ENCODE assay signal across 18 mouse cellular contexts in the genomic region with DNA sequence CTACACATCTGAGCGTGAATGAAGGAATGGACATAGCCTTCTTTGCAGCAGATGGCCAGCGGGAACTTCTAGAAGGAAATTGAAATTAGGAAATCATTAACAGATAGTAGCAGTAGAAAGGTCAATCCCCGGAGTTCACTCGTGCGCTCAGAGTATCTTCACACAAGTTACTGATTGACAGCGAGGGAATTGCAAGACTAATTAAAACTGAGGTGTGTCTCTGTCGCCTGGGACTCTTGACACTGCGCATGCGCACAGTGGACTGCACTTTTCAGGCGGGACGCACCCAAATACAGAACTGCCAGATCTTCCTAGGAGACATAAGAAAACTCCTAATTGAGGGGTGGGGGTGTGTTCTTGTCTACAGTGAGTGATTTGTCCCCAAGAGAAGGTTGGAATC. TPM values are rescaled to one million over a fixed set of nuclear protein-coding genes. Genes with fewer than 3 reads are reported as not detected.
DNase-seq lines count a peak whose midpoint lies in the region; ATAC-seq and TF ChIP-seq lines count a peak whose summit lies in the region.
"Had no signal": no experiment of that assay in that cellular context is flagged by ENCODE, and none has a peak within 500 bp of the region (broad histone marks: within the 10 kb centered on the region; RNA-seq: fewer than 3 reads in every experiment).

No protein-coding gene starts in this region.

- DNase-seq in liver = no peak
- peak; percentile 92 for DNase-seq in kidney, adult 9 months
- peak; percentile 77 to 89 for DNase-seq in kidney, postnatal 25 days
- no peak for DNase-seq in lung, adult 2 months
- no peak for DNase-seq in left cerebral cortex, adult 11 months (ENCODE audit: low spot score)
- DNase-seq in midbrain, embryonic 14.5 days = no peak
- no peak for DNase-seq in adrenal gland, postnatal 4 days (ENCODE audit: low spot score in 2 of 2)
- DNase-seq: cerebellum, adult 2 months; heart, postnatal 10 days; lung, embryonic 14.5 days; lung, postnatal 4 days; retina, postnatal 1 day had no signal

- no peak overlapping the region for H3K27ac ChIP-seq in liver, embryonic 16.5 days (ENCODE audit: low read length)
- no peak overlapping the region for H3K27ac ChIP-seq in midbrain, embryonic 14.5 days (replicated peaks; ENCODE audit: low read depth, low read length)
- H3K27ac ChIP-seq: forebrain, embryonic 10.5 days; limb, embryonic 13.5 days had no signal

- no peaks in the 10 kb centered on the region for H3K27me3 ChIP-seq in liver, embryonic 16.5 days (ENCODE audit: control insufficient read depth, insufficient read depth, low read depth, low read length)
- no peaks in the 10 kb centered on the region for H3K27me3 ChIP-seq in midbrain, embryonic 14.5 days (ENCODE audit: control insufficient read depth, insufficient read depth, low read length)
- H3K27me3 ChIP-seq: limb, embryonic 13.5 days had no signal

- H3K36me3 ChIP-seq in liver, embryonic 16.5 days (ENCODE audit: control insufficient read depth, insufficient read depth) = no peaks in the 10 kb centered on the region
- H3K36me3 ChIP-seq in midbrain, embryonic 14.5 days (ENCODE audit: control insufficient read depth, insufficient read depth, low read length) = no peaks in the 10 kb centered on the region
- H3K36me3 ChIP-seq: forebrain, embryonic 10.5 days; G1E; limb, embryonic 13.5 days had no signal

- no peaks in the 10 kb centered on the region for H3K9me3 ChIP-seq in liver, embryonic 16.5 days (replicated peaks; ENCODE audit: control insufficient read depth, low read length)
- H3K9me3 ChIP-seq in midbrain, embryonic 14.5 days (ENCODE audit: control insufficient read depth, low read length) = no peaks in the 10 kb centered on the region
- H3K9me3 ChIP-seq: forebrain, embryonic 10.5 days; G1E; limb, embryonic 13.5 days had no signal

- no peak overlapping the region for H3K4me2 ChIP-seq in liver, embryonic 16.5 days (ENCODE audit: low read depth, low read length)
- no peak overlapping the region for H3K4me2 ChIP-seq in midbrain, embryonic 14.5 days (ENCODE audit: low read length)
- H3K4me2 ChIP-seq: heart, embryonic 11.5 days; limb, embryonic 13.5 days; lung, embryonic 14.5 days had no signal

- H3K4me3 ChIP-seq in liver, embryonic 16.5 days (ENCODE audit: low read depth, low read length) = no peak overlapping the region
- no peak overlapping the region for H3K4me3 ChIP-seq in lung, adult 2 months (replicated peaks; ENCODE audit: extremely low read depth, low read depth, low read length)
- H3K4me3 ChIP-seq in midbrain, embryonic 14.5 days (replicated peaks; ENCODE audit: low read depth, low read length) = no peak overlapping the region
- H3K4me3 ChIP-seq: forebrain, embryonic 10.5 days; limb, embryonic 13.5 days had no signal

- no peak overlapping the region for H3K9ac ChIP-seq in liver, embryonic 16.5 days (ENCODE audit: low read depth, low read length)
- H3K9ac ChIP-seq in midbrain, embryonic 14.5 days (replicated peaks; ENCODE audit: low read length) = no peak overlapping the region
- H3K9ac ChIP-seq: limb, embryonic 13.5 days; lung, embryonic 14.5 days had no signal

- no peak for TF ChIP-seq POLR2A in lung, adult 2 months (IDR thresholded peaks at IDR 0.05; ENCODE audit: borderline replicate concordance, extremely low read depth, low read depth, low read length)

- 73% methylated on average over 11 of the region's 11 CpGs for WGBS in liver, embryonic 16.5 days (ENCODE audit: insufficient replicate concordance)
- 87% methylated on average over 11 of the region's 11 CpGs for WGBS in lung, adult 2 months
- 94% methylated on average over 11 of the region's 11 CpGs for WGBS in midbrain, embryonic 14.5 days

- peak; percentile 64; the same call in 1 of the 2 replicates for ATAC-seq in liver, embryonic 16.5 days (ENCODE audit: low read depth)
- no peak for ATAC-seq in midbrain, embryonic 14.5 days (ENCODE audit: low FRiP score, low TSS enrichment)

- peaks cover 3% of the 10 kb centered on the region for H3K4me1 ChIP-seq in liver, embryonic 16.5 days (ENCODE audit: control insufficient read depth, low read depth, low read length)
- H3K4me1 ChIP-seq in lung, adult 2 months (ENCODE audit: control insufficient read depth, insufficient read depth, low read length) = peaks cover 3% of the 10 kb centered on the region
- peaks cover 6% of the 10 kb centered on the region; the same call in 1 of the 2 replicates for H3K4me1 ChIP-seq in midbrain, embryonic 14.5 days (ENCODE audit: control insufficient read depth, insufficient read depth, low read length)

- no peak for TF ChIP-seq CTCF in lung, adult 2 months (IDR thresholded peaks at IDR 0.05; ENCODE audit: insufficient read depth, low read length)

RNA-seq across cellular contexts. Expression of a gene that starts 39.3 kb away (rescaled TPM):
- polyA plus RNA-seq in liver, embryonic 16.5 days (2015; fragmentation: Nextera tagmentation; extraction: Ambion mirVana) = 0.36 and 0.44 TPM in 2 replicates
- 2.6 and 3.0 TPM in 2 replicates for polyA plus RNA-seq in lung, adult 2 months (2012; rRNA removed)
- polyA plus RNA-seq in midbrain, embryonic 14.5 days (2014; fragmentation: Nextera tagmentation; extraction: Ambion mirVana) = 11.5 and 11.6 TPM in 2 replicates
- total RNA-seq in adrenal gland, postnatal 4 days (2021) = 1 to 10 TPM; 5.4 to 6.7 TPM

RNA-seq across cellular contexts. Expression of a gene that starts 45.6 kb away (rescaled TPM):
- polyA plus RNA-seq in liver, embryonic 16.5 days (2015; fragmentation: Nextera tagmentation; extraction: Ambion mirVana) = 4.0 and 5.0 TPM in 2 replicates
- 103 and 120 TPM in 2 replicates for polyA plus RNA-seq in lung, adult 2 months (2012; rRNA removed)
- 4.3 and 8.0 TPM in 2 replicates for polyA plus RNA-seq in midbrain, embryonic 14.5 days (2014; fragmentation: Nextera tagmentation; extraction: Ambion mirVana)
- total RNA-seq in adrenal gland, postnatal 4 days (2021) = 10 to 100 TPM; 10.9 to 11.1 TPM

RNA-seq across cellular contexts. Expression of a gene that starts 50.0 kb away (rescaled TPM):
- not detected in 2 replicates for polyA plus RNA-seq in liver, embryonic 16.5 days (2015; fragmentation: Nextera tagmentation; extraction: Ambion mirVana)
- 0.03 TPM in 1 of 2 replicates, not detected in the other for polyA plus RNA-seq in lung, adult 2 months (2012; rRNA removed)
- polyA plus RNA-seq in midbrain, embryonic 14.5 days (2014; fragmentation: Nextera tagmentation; extraction: Ambion mirVana) = 24.0 and 55.4 TPM in 2 replicates
- 1 to 10 TPM; 2.9 to 3.5 TPM for total RNA-seq in adrenal gland, postnatal 4 days (2021)
- total RNA-seq: heart, postnatal 10 days had no signal
- polyA plus RNA-seq: gonadal fat pad, adult 2 months had no signal

RNA-seq across cellular contexts. Expression of a gene that starts 57.4 kb away (rescaled TPM):
- polyA plus RNA-seq in liver, embryonic 16.5 days (2015; fragmentation: Nextera tagmentation; extraction: Ambion mirVana) = 10.3 TPM in 2 replicates
- 9.4 and 11.3 TPM in 2 replicates for polyA plus RNA-seq in lung, adult 2 months (2012; rRNA removed)
- polyA plus RNA-seq in midbrain, embryonic 14.5 days (2014; fragmentation: Nextera tagmentation; extraction: Ambion mirVana) = 13.9 and 20.0 TPM in 2 replicates
- 10 to 100 TPM; 18.5 to 23.1 TPM for total RNA-seq in adrenal gland, postnatal 4 days (2021)

Comparison
In these comparisons a context has a peak if more than half of its experiments do, and no peak if none do; other contexts are left out.
1. DNase-seq: peak in kidney, adult 9 months (single experiment) and kidney, postnatal 25 days (2 of 2); none in liver (single experiment), lung, adult 2 months (single experiment), left cerebral cortex, adult 11 months (single experiment), midbrain, embryonic 14.5 days (single experiment) and adrenal gland, postnatal 4 days (0 of 2).
2. RNA of a gene that starts 45.6 kb away (polyA plus RNA-seq): 103 to 120 TPM in lung, adult 2 months; 4.3 to 8.0 TPM in midbrain, embryonic 14.5 days and 4.0 to 5.0 TPM in liver, embryonic 16.5 days; every median in the first group is over 10 times any median in the second.
3. RNA of a gene that starts 50.0 kb away (polyA plus RNA-seq): 24.0 to 55.4 TPM in midbrain, embryonic 14.5 days; 0.03 TPM in lung, adult 2 months and not detected in liver, embryonic 16.5 days; every median in the first group is over 10 times any median in the second.